ENCODE assay signal across 8 mouse cellular contexts in the genomic region with DNA sequence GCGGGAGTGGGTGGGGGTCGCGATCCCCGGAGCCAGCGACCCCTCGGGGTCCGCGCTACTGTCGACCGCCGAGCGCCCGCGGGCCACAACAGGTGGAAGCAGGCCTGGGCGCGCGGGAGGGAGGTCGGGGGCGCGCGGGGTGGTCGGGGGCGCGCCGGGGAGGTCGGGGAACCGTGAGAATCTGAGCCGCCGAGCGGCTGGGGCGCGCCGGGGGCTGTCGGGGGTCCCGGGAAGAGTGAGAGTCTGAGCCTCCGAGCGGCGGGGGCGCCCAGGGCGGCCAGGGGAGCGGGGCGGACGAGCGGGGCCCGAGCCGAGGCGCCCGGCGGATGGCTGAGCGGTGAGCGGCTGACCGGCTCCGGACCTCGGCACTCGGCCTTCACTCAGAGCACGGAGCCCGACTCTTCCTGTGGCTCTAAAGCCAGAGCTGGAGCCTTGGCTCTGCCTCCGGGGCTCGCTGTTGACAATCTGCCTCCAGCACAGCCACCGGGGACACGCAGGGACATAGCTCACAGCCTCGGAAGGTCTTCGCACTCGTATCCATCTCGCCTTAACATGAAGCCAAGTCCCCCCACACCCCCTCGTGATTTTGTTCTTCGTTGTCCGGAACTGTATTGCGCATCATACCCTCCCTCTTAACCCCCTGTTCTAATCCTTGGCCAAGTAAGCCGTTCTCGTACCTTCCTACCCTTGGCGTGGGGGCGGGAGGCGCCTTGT. TPM values are rescaled to one million over a fixed set of nuclear protein-coding genes. Genes with fewer than 3 reads are reported as not detected.
DNase-seq lines count a peak whose midpoint lies in the region; ATAC-seq and TF ChIP-seq lines count a peak whose summit lies in the region.

No protein-coding gene starts in this region.

- H3K27ac ChIP-seq in MEL (ENCODE audit: control insufficient read depth, low read depth, low read length) = no peak overlapping the region
- H3K27ac ChIP-seq in forebrain, embryonic 15.5 days (replicated peaks) = no peak overlapping the region
- H3K27ac ChIP-seq in layer of hippocampus, adult 2 months = peak overlapping the region; percentile 96
- peak overlapping the region; percentile 41 for H3K27ac ChIP-seq in lung, embryonic 16.5 days (ENCODE audit: low read length)
- H3K27ac ChIP-seq in olfactory bulb, adult 2 months (ENCODE audit: insufficient read depth, low read depth, low read length) = peak overlapping the region; percentile 74

- DNase-seq in MEL (ENCODE audit: low read depth, low spot score) = peak; percentile 40
- DNase-seq in cerebellum, adult 18-20 months = peak; percentile 77 to 78
- DNase-seq in heart, postnatal 36 days = peak; percentile 49 to 62
- DNase-seq in layer of hippocampus, adult 2 months (ENCODE audit: low spot score in 2 of 2) = peak in 1 of 2 experiments; percentile 55
- DNase-seq in urinary bladder, postnatal 36 days (ENCODE audit: low spot score in 2 of 2) = peak; percentile 33 to 44

- intact Hi-C loops in heart, postnatal 36 days (cut with DNase I) = no loop called here

- no peak for TF ChIP-seq EP300 in MEL (IDR thresholded peaks at IDR 0.05; ENCODE audit: low read depth in 1 of 2, low read length in 2 of 2)

- no peaks in the 10 kb centered on the region for H3K4me1 ChIP-seq in MEL (ENCODE audit: control insufficient read depth in 1 of 2, insufficient read depth in 2 of 2, low read length in 2 of 2)
- H3K4me1 ChIP-seq in forebrain, embryonic 15.5 days = peaks cover 22% of the 10 kb centered on the region
- peaks cover 11% of the 10 kb centered on the region for H3K4me1 ChIP-seq in lung, embryonic 16.5 days (replicated peaks; ENCODE audit: control insufficient read depth, insufficient read depth, low read length)
- 0 out of 2 replicates have a peak, but pooled peaks cover 2% of the 10 kb centered on the region for H3K4me1 ChIP-seq in olfactory bulb, adult 2 months (ENCODE audit: control insufficient read depth, insufficient read depth, low read length)

- under 1% methylated on average over 61 of the region's 74 CpGs for WGBS in forebrain, embryonic 15.5 days
- 1% methylated on average over 33 of the region's 74 CpGs for WGBS in lung, embryonic 16.5 days
- 1% methylated on average over 68 of the region's 74 CpGs for WGBS in olfactory bulb, adult 2 months

- peaks cover 2 to 5% of the 10 kb centered on the region in 2 experiments; a peak in 3 of 4 replicates for H3K27me3 ChIP-seq in MEL (ENCODE audit: control insufficient read depth in 1 of 2, insufficient read depth in 2 of 2, low read length in 2 of 2)
- H3K27me3 ChIP-seq in forebrain, embryonic 15.5 days = peaks cover 26% of the 10 kb centered on the region
- H3K27me3 ChIP-seq in lung, embryonic 16.5 days (ENCODE audit: control insufficient read depth, insufficient read depth, low read depth, low read length) = peaks cover 18% of the 10 kb centered on the region

- TF ChIP-seq CTCF in MEL (IDR thresholded peaks at IDR 0.05 in 2 of 3, conservative IDR thresholded peaks at IDR 0.05 in 1 of 3; ENCODE audit: control insufficient read depth in 1 of 3, insufficient read depth in 1 of 3, low read depth in 2 of 3, low read length in 3 of 3, poor library complexity in 1 of 3, severe bottlenecking in 1 of 3) = no peak
- TF ChIP-seq CTCF in layer of hippocampus, adult 2 months (conservative IDR thresholded peaks at IDR 0.05) = no peak
- no peak for TF ChIP-seq CTCF in olfactory bulb, adult 2 months (IDR thresholded peaks at IDR 0.05; ENCODE audit: insufficient read depth, low read depth, low read length)

- ATAC-seq in forebrain, embryonic 15.5 days (replicated peaks) = peak; percentile 71
- ATAC-seq in lung, embryonic 16.5 days (ENCODE audit: low read depth) = peak; percentile 76

- peak overlapping the region; percentile 98 for H3K4me2 ChIP-seq in forebrain, embryonic 15.5 days (replicated peaks)
- peak overlapping the region; percentile 97 for H3K4me2 ChIP-seq in lung, embryonic 16.5 days (ENCODE audit: low read depth, low read length)

- no peak for TF ChIP-seq RAD21 in MEL (IDR thresholded peaks at IDR 0.05; ENCODE audit: low read depth, low read length)

- peak overlapping the region; percentile 77 to 83 for H3K4me3 ChIP-seq in MEL (ENCODE audit: control insufficient read depth in 1 of 2, insufficient read depth in 1 of 2, low read depth in 2 of 2, low read length in 2 of 2)
- peak overlapping the region; percentile 69 for H3K4me3 ChIP-seq in forebrain, embryonic 15.5 days
- H3K4me3 ChIP-seq in layer of hippocampus, adult 2 months = peak overlapping the region; percentile 74
- H3K4me3 ChIP-seq in lung, embryonic 16.5 days (ENCODE audit: low read length) = peak overlapping the region; percentile 65
- H3K4me3 ChIP-seq in olfactory bulb, adult 2 months (ENCODE audit: insufficient read depth, low read depth, low read length) = peak overlapping the region; percentile 75

- H3K9me3 ChIP-seq in MEL (replicated peaks; ENCODE audit: insufficient read depth, low read length) = no peaks in the 10 kb centered on the region
- H3K9me3 ChIP-seq in forebrain, embryonic 15.5 days = no peaks in the 10 kb centered on the region
- H3K9me3 ChIP-seq in lung, embryonic 16.5 days (ENCODE audit: control insufficient read depth, low read length) = no peaks in the 10 kb centered on the region

- H3K9ac ChIP-seq in MEL (ENCODE audit: control insufficient read depth, low read depth, low read length, poor library complexity, severe bottlenecking) = peak overlapping the region; percentile 48
- H3K9ac ChIP-seq in forebrain, embryonic 15.5 days (replicated peaks) = peak overlapping the region; percentile 53
- H3K9ac ChIP-seq in lung, embryonic 16.5 days (ENCODE audit: low read length) = peak overlapping the region; percentile 77

- no peaks in the 10 kb centered on the region for H3K36me3 ChIP-seq in MEL (ENCODE audit: control insufficient read depth in 1 of 2, insufficient read depth in 2 of 2, low read length in 2 of 2)
- H3K36me3 ChIP-seq in forebrain, embryonic 15.5 days = no peaks in the 10 kb centered on the region
- H3K36me3 ChIP-seq in lung, embryonic 16.5 days (ENCODE audit: control insufficient read depth, insufficient read depth, low read length) = no peaks in the 10 kb centered on the region

- no peaks in the 10 kb centered on the region for H3K79me2 ChIP-seq in MEL (ENCODE audit: control insufficient read depth, insufficient read depth, low read length, poor library complexity)

- TF ChIP-seq POLR2A in MEL (IDR thresholded peaks at IDR 0.05; ENCODE audit: control insufficient read depth in 1 of 2, insufficient read depth in 1 of 2, low read depth in 1 of 2, low read length in 2 of 2, poor library complexity in 1 of 2) = peak in 1 of 2 experiments; percentile 28; a peak in 1 of 4 replicates
- no peak for TF ChIP-seq POLR2A in olfactory bulb, adult 2 months (IDR thresholded peaks at IDR 0.05; ENCODE audit: insufficient read depth, low read depth, low read length)

TF ChIP-seq in MEL, 35 proteins besides CTCF, POLR2A, EP300 and RAD21:
- no peak for TF ChIP-seq MYC (IDR thresholded peaks at IDR 0.05; ENCODE audit: low read depth, low read length)
- TF ChIP-seq NELFE (IDR thresholded peaks at IDR 0.05; ENCODE audit: low read depth, low read length) = no peak
- TF ChIP-seq ZC3H11A (IDR thresholded peaks at IDR 0.05; ENCODE audit: low read depth, low read length) = no peak
- TF ChIP-seq ETS1 (IDR thresholded peaks at IDR 0.05; ENCODE audit: low read depth, low read length) = no peak
- TF ChIP-seq RCOR1 (IDR thresholded peaks at IDR 0.05; ENCODE audit: low read depth, low read length) = no peak
- TF ChIP-seq USF1 (IDR thresholded peaks at IDR 0.05; ENCODE audit: low read depth, low read length) = no peak
- TF ChIP-seq E2F4 (IDR thresholded peaks at IDR 0.05; ENCODE audit: borderline replicate concordance, low read depth, low read length) = no peak
- TF ChIP-seq ZKSCAN1 (IDR thresholded peaks at IDR 0.05; ENCODE audit: low read depth, low read length) = no peak
- TF ChIP-seq JUND (IDR thresholded peaks at IDR 0.05; ENCODE audit: low read depth, low read length) = no peak
TF ChIP-seq in MEL: peak in this region for 0.

RNA-seq across cellular contexts. Expression of a gene that starts 1.0 kb away (rescaled TPM):
- 2.7 and 3.1 TPM in 2 replicates for total RNA-seq in MEL (2012; rRNA removed)
- polyA plus RNA-seq in MEL (2012; ENCODE audit: insufficient read depth in 1 of 2, insufficient read length in 2 of 2, low read depth in 1 of 2, low replicate concordance in 2 of 2, missing spikeins in 1 of 2) = 1 to 10 TPM in 1 of 2 experiments, not detected in 1; 9.5 TPM
- polyA plus RNA-seq in forebrain, embryonic 15.5 days (2015; fragmentation: Nextera tagmentation; extraction: Ambion mirVana) = 4.7 and 6.2 TPM in 2 replicates
- 10 to 100 TPM; 21.0 to 23.3 TPM for total RNA-seq in heart, postnatal 36 days (2021)
- total RNA-seq in layer of hippocampus, adult 2 months (2021) = 100 to 1,000 TPM; 109 to 127 TPM
- polyA plus RNA-seq in lung, embryonic 16.5 days (2015; fragmentation: Nextera tagmentation; extraction: Ambion mirVana) = 14.4 TPM in 2 replicates
- polyA plus RNA-seq in olfactory bulb, adult 2 months (2012; ENCODE audit: insufficient read depth, insufficient read length, low replicate concordance, missing spikeins) = not detected in 2 replicates

Comparison
In these comparisons a context has a peak if more than half of its experiments do, and no peak if none do; other contexts are left out.
1. H3K27ac ChIP-seq: peak in layer of hippocampus, adult 2 months (single experiment), lung, embryonic 16.5 days (single experiment) and olfactory bulb, adult 2 months (single experiment); none in MEL (single experiment) and forebrain, embryonic 15.5 days (single experiment).
2. Peak in every context shown above with its lines, with median percentiles within 50 percentile points of each other: H3K4me3 ChIP-seq and H3K9ac ChIP-seq.